Mouse (Mus musculus) CH12.LX (cell line): ENCODE data around the gene Dmrt2. TPM values are rescaled to one million over a fixed set of nuclear protein-coding genes. Genes with fewer than 3 reads are reported as not detected.

ENCODE experiments used
- DNase-seq: peaks from one replicate; pipeline ENCODE4 v3.0.0-alpha.2; 2013; ENCODE audit errors: extremely low read depth
- H3K27ac ChIP-seq: 2 replicates; pipeline ENCODE4 v1.5.1; 2012; ENCODE audit warnings: low read depth, mild to moderate bottlenecking, control low read depth, moderate library complexity; ENCODE audit not compliant: insufficient read depth
- H3K27me3 ChIP-seq: replicated peaks from 2 replicates; pipeline ENCODE3; 2012; ENCODE audit warnings: inconsistent platforms
- H3K36me3 ChIP-seq, 2 experiments: replicated peaks in 1 of 2; 2 replicates each; pipeline versions ENCODE3 to v1.6.1; 2012; ENCODE audit warnings: inconsistent platforms in 1 of 2, low read length in 1 of 2, mild to moderate bottlenecking in 1 of 2, mixed read lengths in 1 of 2, moderate library complexity in 1 of 2; ENCODE audit not compliant: control insufficient read depth in 1 of 2, insufficient read depth in 1 of 2
- H3K4me1 ChIP-seq, 2 experiments: 2 replicates each; pipeline ENCODE4 v1.6.1; 2012; ENCODE audit warnings: inconsistent platforms in 1 of 2, moderate library complexity in 1 of 2; ENCODE audit not compliant: insufficient read depth in 2 of 2, control insufficient read depth in 1 of 2
- H3K4me2 ChIP-seq: 2 replicates; pipeline ENCODE4 v1.6.1; 2012; ENCODE audit warnings: low read depth, mild to moderate bottlenecking, control low read depth; ENCODE audit not compliant: poor library complexity, insufficient read depth, severe bottlenecking
- H3K4me3 ChIP-seq, 3 experiments: fragments of 150-350 bp in 1 of 3; sonication (generic) in 1 of 3; replicated peaks in 1 of 3; 2 replicates each; pipeline versions ENCODE3 to v1.5.1; 2011 to 2012; ENCODE audit warnings: low read depth in 2 of 3, low read length in 2 of 3, mild to moderate bottlenecking in 2 of 3, moderate library complexity in 2 of 3, control low read depth in 1 of 3, improper control_type of control experiment in 1 of 3, inconsistent platforms in 1 of 3, mixed read lengths in 1 of 3; ENCODE audit not compliant: poor library complexity in 1 of 3
- H3K79me2 ChIP-seq: replicated peaks from 2 replicates; pipeline ENCODE4 v1.6.1; 2012; ENCODE audit warnings: mild to moderate bottlenecking, moderate library complexity; ENCODE audit not compliant: control insufficient read depth, poor library complexity, insufficient read depth, severe bottlenecking; ENCODE audit errors: extremely low read depth
- H3K9ac ChIP-seq: 2 replicates; pipeline ENCODE4 v1.6.1; 2012; ENCODE audit warnings: low read depth, mild to moderate bottlenecking, control low read depth, moderate library complexity; ENCODE audit not compliant: insufficient read depth
- H3K9me3 ChIP-seq: replicated peaks from 2 replicates; pipeline ENCODE3; 2012; ENCODE audit warnings: low read length, inconsistent platforms, mixed read lengths
- CHD1 ChIP-seq: IDR thresholded peaks from 2 replicates; pipeline ENCODE4 v1.6.1; 2012; ENCODE audit warnings: low read depth, low read length, improper control_type of control experiment, inconsistent platforms
- CTCF ChIP-seq, 2 experiments: IDR thresholded peaks in 1 of 2; conservative IDR thresholded peaks in 1 of 2; 2 replicates each; pipeline ENCODE4 v1.5.1; 2011 to 2012; ENCODE audit warnings: low read depth in 2 of 2, low read length in 2 of 2, improper control_type of control experiment in 1 of 2, inconsistent platforms in 1 of 2, mild to moderate bottlenecking in 1 of 2, moderate library complexity in 1 of 2
- E2F4 ChIP-seq: IDR thresholded peaks from 2 replicates; pipeline ENCODE4 v1.6.1; 2011; ENCODE audit warnings: low read depth, low read length, improper control_type of control experiment; ENCODE audit not compliant: insufficient replicate concordance
- ELF1 ChIP-seq: IDR thresholded peaks from 2 replicates; pipeline ENCODE4 v1.6.1; 2014; ENCODE audit warnings: low read depth, mild to moderate bottlenecking, inconsistent platforms, low read length, improper control_type of control experiment
- EP300 ChIP-seq: IDR thresholded peaks from 2 replicates; pipeline ENCODE4 v1.6.1; 2011; ENCODE audit warnings: low read length, improper control_type of control experiment
- HCFC1 ChIP-seq: IDR thresholded peaks from 2 replicates; pipeline ENCODE4 v1.6.1; 2012; ENCODE audit warnings: low read depth, mild to moderate bottlenecking, inconsistent platforms, low read length, improper control_type of control experiment
- IRF4 ChIP-seq: IDR thresholded peaks from 2 replicates; pipeline ENCODE4 v1.6.1; 2014; ENCODE audit warnings: low read depth, mild to moderate bottlenecking, inconsistent platforms, low read length, improper control_type of control experiment
- MAX ChIP-seq: IDR thresholded peaks from 2 replicates; pipeline ENCODE4 v1.6.1; 2011; ENCODE audit warnings: low read length, improper control_type of control experiment
- MAZ ChIP-seq: IDR thresholded peaks from 2 replicates; pipeline ENCODE4 v1.6.1; 2012; ENCODE audit warnings: low read depth, mild to moderate bottlenecking, inconsistent platforms, low read length, improper control_type of control experiment, moderate library complexity
- PAX5 ChIP-seq: IDR thresholded peaks from 2 replicates; pipeline ENCODE4 v1.6.1; 2012; ENCODE audit warnings: low read length, inconsistent platforms, mixed read lengths
- POLR2AphosphoS2 ChIP-seq: IDR thresholded peaks from 2 replicates; pipeline ENCODE4 v1.6.1; 2011; ENCODE audit warnings: low read depth, low read length, improper control_type of control experiment
- RCOR1 ChIP-seq: conservative IDR thresholded peaks from 2 replicates; pipeline ENCODE4 v1.6.1; 2012; ENCODE audit warnings: low read depth, mild to moderate bottlenecking, inconsistent platforms, low read length, improper control_type of control experiment
- UBTF ChIP-seq: IDR thresholded peaks from 2 replicates; pipeline ENCODE4 v1.6.1; 2012; ENCODE audit warnings: low read depth, mild to moderate bottlenecking, inconsistent platforms, low read length, improper control_type of control experiment, moderate library complexity
- USF2 ChIP-seq: conservative IDR thresholded peaks from 2 replicates; pipeline ENCODE4 v1.6.1; 2011; ENCODE audit warnings: low read depth, low read length, improper control_type of control experiment
- ZMIZ1 ChIP-seq: IDR thresholded peaks from 2 replicates; pipeline ENCODE4 v1.6.1; 2012; ENCODE audit warnings: low read depth, mild to moderate bottlenecking, inconsistent platforms, low read length, improper control_type of control experiment
- ZNF384 ChIP-seq: IDR thresholded peaks from 2 replicates; pipeline ENCODE4 v1.6.1; 2012; ENCODE audit warnings: low read depth, low read length, improper control_type of control experiment, inconsistent platforms
- dilution Hi-C: fragments of 300-500 bp; cut with MboI; formaldehyde crosslinking; loops from 2 replicates; pipeline ENCODE4 v1.14.3; 2020; ENCODE audit warnings: low sequenced_read_pairs; ENCODE audit not compliant: extremely low pct_unique_long_range_greater_than_20kb, extremely low pct_ligation_motif_present
- in situ Hi-C: fragments of 300-500 bp; cut with MboI; formaldehyde crosslinking; loops from 3 replicates; pipeline ENCODE4 v1.14.3; 2019; ENCODE audit warnings: low sequenced_read_pairs, low pct_ligation_motif_present, low pct_unique_long_range_greater_than_20kb, mixed read lengths
- polyA plus RNA-seq: library from polyadenylated mRNA; unstranded; fragments of >175 nt; gene quantifications from 2 replicates; pipeline ENCODE4 v1.2.1, GENCODE M21; 2012; ENCODE audit warnings: low read depth; ENCODE audit not compliant: insufficient read length
- total RNA-seq, 2 experiments: library from RNA; depleted of rRNA; stranded (reverse); fragments of 300-350 nt in 1 of 2; fragments of >200 nt in 1 of 2; gene quantifications; 2 replicates each; pipeline ENCODE4 v1.2.3; 2012 to 2014

Gene Dmrt2
- total and polyA plus RNA-seq, 3 experiments, result not detected

- Histone ChIP-seq H3K9ac (no peak overlapping the region), H3K4me3 (no peak overlapping the region), H3K4me1 (no peaks in the 10 kb centered on the region), H3K79me2 (no peaks in the 10 kb centered on the region), H3K4me2 (no peak overlapping the region), H3K27ac (no peak overlapping the region)
- dilution Hi-C loops (no loop called here), in situ Hi-C loops (no loop called here)
- TF ChIP-seq EP300, result no peak
- TF ChIP-seq, all 38 proteins: peak for 0
- Histone ChIP-seq H3K27me3 (no peaks in the 10 kb centered on the region), H3K9me3 (no peaks in the 10 kb centered on the region), H3K36me3 (no peaks in the 10 kb centered on the region)
- no peak for DNase-seq
Observed at GRCm38 (mm10) chr19:25650474-25650873, 21.7 kb upstream of the Dmrt2 start.

- Histone ChIP-seq H3K79me2 (no peaks in the 10 kb centered on the region), H3K4me1 (no peaks in the 10 kb centered on the region), H3K9me3 (no peaks in the 10 kb centered on the region), H3K4me3 (no peak overlapping the region), H3K27ac (no peak overlapping the region), H3K27me3 (no peaks in the 10 kb centered on the region), H3K9ac (no peak overlapping the region), H3K4me2 (no peak overlapping the region), H3K36me3 (no peaks in the 10 kb centered on the region)
- DNase-seq, result no peak
- in situ Hi-C loops, result no loop called here
- no peak for TF ChIP-seq E2F4
- no peak for TF ChIP-seq EP300
- TF ChIP-seq ZNF384, result no peak
- no peak for TF ChIP-seq POLR2AphosphoS2
- no peak for TF ChIP-seq USF2
- no peak for TF ChIP-seq IRF4
- no peak for TF ChIP-seq ELF1
- TF ChIP-seq UBTF, result no peak
- no peak for TF ChIP-seq CTCF (conservative IDR thresholded peaks at IDR 0.05 in 1 of 2, IDR thresholded peaks at IDR 0.05 in 1 of 2; ENCODE audit: low read depth in 2 of 2, low read length in 2 of 2)
- no peak for TF ChIP-seq RCOR1
- no peak for TF ChIP-seq MAX
- TF ChIP-seq ZMIZ1, result no peak
- TF ChIP-seq MAZ, result no peak
- no peak for TF ChIP-seq CHD1
- TF ChIP-seq HCFC1, result no peak
- no peak for TF ChIP-seq PAX5
- dilution Hi-C loops, result no loop called here
Observed at GRCm38 (mm10) chr19:25652560-25652959, 19.7 kb upstream of the Dmrt2 start.
